Mouse (Mus musculus): Measurements from ENCODE around the gene Rps6kb2. TPM values are rescaled to one million over a fixed set of nuclear protein-coding genes. Genes with fewer than 3 reads are reported as not detected.

Rps6kb2 gene
- polyA plus RNA-seq, 1 experiment from 2014 or later: 63.3 TPM

DNA sequence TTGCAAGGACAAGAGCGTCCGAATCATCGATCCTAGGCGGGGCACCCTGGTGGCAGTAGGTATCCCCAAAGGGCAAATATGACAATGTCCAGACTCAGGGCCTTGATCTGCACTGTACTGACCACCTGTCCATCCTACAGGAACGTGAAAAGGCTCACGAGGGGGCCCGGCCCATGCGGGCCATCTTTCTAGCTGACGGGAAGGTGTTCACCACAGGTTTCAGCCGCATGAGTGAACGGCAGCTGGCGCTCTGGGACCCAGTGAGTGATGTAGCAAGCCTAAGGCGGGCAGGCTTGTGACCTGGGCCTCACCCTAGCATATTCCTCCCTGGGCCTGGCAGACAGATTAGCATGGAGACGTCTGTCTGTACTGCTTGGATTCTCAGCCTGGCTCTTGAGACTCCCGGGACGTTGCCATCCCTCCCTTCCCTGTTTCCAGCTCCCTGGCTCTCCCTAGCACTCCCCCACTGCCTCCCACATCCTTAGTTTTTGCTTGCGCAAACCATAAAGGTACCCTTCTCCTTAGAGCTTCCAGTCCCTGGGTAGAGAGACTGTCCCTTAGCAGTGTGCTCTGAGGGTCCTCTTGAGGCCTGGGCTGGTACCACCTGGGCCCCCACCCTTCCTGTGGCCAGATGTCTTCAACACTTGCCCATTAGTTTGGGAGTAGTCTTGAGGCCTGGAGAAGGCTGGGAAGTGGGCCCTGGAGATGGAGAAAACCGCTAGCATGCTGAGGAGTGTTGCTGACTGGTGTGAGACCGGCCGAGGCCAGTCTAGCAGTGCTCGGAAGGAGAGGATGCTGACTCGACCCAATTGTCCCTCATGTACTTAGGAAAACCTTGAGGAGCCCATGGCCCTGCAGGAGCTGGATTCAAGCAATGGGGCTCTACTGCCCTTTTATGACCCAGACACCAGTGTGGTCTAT, 12.3 kb downstream of the Rps6kb2 start:
- Histone ChIP-seq H3K4me1 (peaks cover 22% of the 10 kb centered on the region), H3K9me3 (no peaks in the 10 kb centered on the region), H3K27ac (replicated peaks) (no peak overlapping the region), H3K4me2 (replicated peaks) (no peak overlapping the region), H3K4me3 (no peak overlapping the region), H3K27me3 (no peaks in the 10 kb centered on the region), H3K9ac (replicated peaks) (no peak overlapping the region; the same call in 1 of the 2 replicates), H3K36me3 (peaks cover 30% of the 10 kb centered on the region)
- WGBS: 90% methylated on average over 22 of the region's 22 CpGs
- no peak for ATAC-seq (ENCODE audit: low FRiP score, low read depth)

DNA sequence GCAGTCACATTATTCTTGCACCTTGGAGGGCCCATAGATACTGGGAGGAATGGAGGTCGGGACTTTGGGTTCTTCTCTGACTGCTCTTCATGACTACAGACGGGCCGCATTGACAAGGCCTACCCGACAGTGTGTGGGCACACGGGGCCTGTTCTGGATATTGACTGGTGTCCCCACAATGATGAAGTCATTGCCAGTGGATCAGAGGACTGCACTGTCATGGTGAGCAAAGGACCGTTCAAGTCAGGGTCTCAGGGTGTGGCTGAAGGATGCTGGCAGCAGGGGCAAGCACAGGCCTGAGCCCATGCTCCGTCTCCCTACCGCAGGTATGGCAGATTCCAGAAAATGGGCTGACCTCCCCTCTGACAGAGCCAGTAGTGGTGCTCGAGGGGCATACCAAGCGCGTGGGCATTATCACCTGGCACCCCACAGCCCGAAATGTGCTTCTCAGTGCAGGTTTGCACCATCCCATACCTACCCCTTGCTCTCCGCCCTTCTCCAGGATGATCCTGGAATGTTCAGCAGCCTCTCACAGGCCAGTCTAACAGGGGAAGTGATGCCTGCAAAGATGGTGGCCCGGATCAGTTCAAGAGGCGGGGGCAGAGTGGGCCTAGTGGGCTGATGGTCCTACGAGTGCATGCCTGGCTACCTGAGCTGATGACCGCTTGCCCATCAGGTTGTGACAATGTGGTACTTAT, 13.2 kb downstream of the Rps6kb2 start:
- 93% methylated on average over 17 of the region's 17 CpGs for WGBS
- no peak overlapping the region for H3K4me3 ChIP-seq
- peaks cover 27% of the 10 kb centered on the region for H3K36me3 ChIP-seq
- no peak for ATAC-seq (ENCODE audit: low FRiP score, low read depth)
- no peaks in the 10 kb centered on the region for H3K27me3 ChIP-seq
- H3K27ac ChIP-seq (replicated peaks): no peak overlapping the region
- peak overlapping the region; percentile 86 for H3K9ac ChIP-seq (replicated peaks)
- H3K9me3 ChIP-seq: no peaks in the 10 kb centered on the region
- H3K4me2 ChIP-seq (replicated peaks): peak overlapping the region; percentile 86
- peaks cover 22% of the 10 kb centered on the region for H3K4me1 ChIP-seq

DNA sequence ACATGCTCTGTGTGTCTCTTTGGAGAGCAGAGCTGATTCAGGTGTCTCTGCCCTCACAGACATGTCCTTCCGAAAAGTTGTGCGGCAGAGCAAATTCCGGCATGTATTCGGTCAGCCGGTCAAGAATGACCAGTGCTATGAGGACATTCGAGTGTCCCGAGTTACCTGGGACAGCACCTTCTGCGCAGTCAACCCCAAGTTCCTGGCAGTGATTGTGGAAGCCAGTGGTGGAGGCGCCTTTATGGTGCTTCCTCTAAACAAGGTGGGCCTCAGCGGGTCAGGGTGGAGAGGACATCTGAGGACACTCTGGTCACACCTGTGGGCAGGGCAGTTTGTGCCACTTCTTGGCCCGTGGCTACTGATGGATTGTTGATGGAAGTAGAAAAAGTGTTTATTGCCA, 13.9 kb downstream of the Rps6kb2 start:
- WGBS: 91% methylated on average over 11 of the region's 11 CpGs
- no peak overlapping the region for H3K27ac ChIP-seq (replicated peaks)
- ATAC-seq (ENCODE audit: low FRiP score, low read depth): no peak

DNA sequence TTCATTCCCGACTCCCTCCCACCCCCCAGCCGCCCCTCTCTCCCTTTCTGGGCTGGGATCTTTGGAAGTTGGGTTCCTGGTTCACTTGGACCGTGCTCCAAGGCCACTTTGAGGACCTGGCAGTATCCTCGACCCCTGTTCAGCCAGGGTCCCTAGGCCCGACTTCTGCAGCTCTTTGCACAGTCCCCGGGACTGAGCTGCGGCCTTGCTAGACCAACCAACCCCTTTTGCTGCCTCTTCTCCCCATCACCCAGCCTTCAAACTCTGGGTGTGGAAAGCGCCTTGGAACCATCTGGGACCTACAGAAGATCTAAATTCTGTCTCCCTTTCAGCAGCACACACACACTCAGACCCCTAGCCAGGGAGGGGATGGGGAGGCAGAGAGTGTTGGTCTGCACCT, 14.3 kb downstream of the Rps6kb2 start:
- no peaks in the 10 kb centered on the region for H3K9me3 ChIP-seq
- 6% methylated on average over 7 of the region's 8 CpGs for whole genome bisulfite sequencing
- no peaks in the 10 kb centered on the region for H3K27me3 ChIP-seq
- H3K4me3 ChIP-seq: peak overlapping the region; percentile 85
- ATAC-seq (ENCODE audit: low FRiP score, low read depth): no peak; the same call in 1 of the 2 replicates
- H3K4me1 ChIP-seq: peaks cover 22% of the 10 kb centered on the region
- H3K9ac ChIP-seq (replicated peaks): peak overlapping the region; percentile 86
- H3K4me2 ChIP-seq (replicated peaks): peak overlapping the region; percentile 86
- peak overlapping the region; percentile 47; the same call in 1 of the 2 replicates for H3K27ac ChIP-seq (replicated peaks)
- H3K36me3 ChIP-seq: peaks cover 25% of the 10 kb centered on the region

More for the DNA sequence above, 13.9 kb downstream of the Rps6kb2 start:
- Histone ChIP-seq H3K4me1 (peaks cover 22% of the 10 kb centered on the region), H3K27me3 (no peaks in the 10 kb centered on the region), H3K9me3 (no peaks in the 10 kb centered on the region), H3K36me3 (peaks cover 27% of the 10 kb centered on the region), H3K9ac (replicated peaks) (peak overlapping the region; percentile 86), H3K4me2 (replicated peaks) (peak overlapping the region; percentile 86), H3K4me3 (peak overlapping the region; percentile 85)

DNA sequence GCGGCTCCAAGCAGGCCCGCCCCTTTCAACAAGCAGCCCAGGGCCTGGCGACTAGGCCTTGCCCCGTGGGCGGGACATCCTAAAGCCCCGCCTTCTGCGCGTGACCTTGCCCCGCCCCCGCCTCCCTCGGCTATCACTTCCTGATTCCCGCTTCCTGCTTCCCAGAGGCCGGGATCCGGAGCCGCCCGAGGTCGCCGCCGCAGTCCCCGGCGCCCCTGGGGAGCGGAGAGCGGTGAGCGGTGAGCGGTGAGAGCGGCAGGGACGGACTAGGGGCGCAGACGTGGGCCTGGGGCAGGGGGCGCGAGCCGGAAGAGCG, 14.7 kb downstream of the Rps6kb2 start, which contains the start of gene Coro1b:
Gene Coro1b, plus strand, starts transcription at position 129 of the 316 bp plus-strand sequence.
- Histone ChIP-seq H3K9ac (replicated peaks) (peak within 1 kb of the TSS; percentile 86), H3K4me2 (replicated peaks) (peak within 1 kb of the TSS; percentile 86), H3K4me1 (peaks cover 22% of the 10 kb centered on the region), H3K27ac (replicated peaks) (peak within 1 kb of the TSS; percentile 47), H3K36me3 (peaks cover 22% of the 10 kb centered on the region), H3K27me3 (no peaks in the 10 kb centered on the region), H3K9me3 (no peaks in the 10 kb centered on the region), H3K4me3 (peak within 1 kb of the TSS; percentile 85)
- ATAC-seq (ENCODE audit: low FRiP score, low read depth): peak; percentile 96
- under 1% methylated on average over 33 of the region's 33 CpGs for WGBS

DNA sequence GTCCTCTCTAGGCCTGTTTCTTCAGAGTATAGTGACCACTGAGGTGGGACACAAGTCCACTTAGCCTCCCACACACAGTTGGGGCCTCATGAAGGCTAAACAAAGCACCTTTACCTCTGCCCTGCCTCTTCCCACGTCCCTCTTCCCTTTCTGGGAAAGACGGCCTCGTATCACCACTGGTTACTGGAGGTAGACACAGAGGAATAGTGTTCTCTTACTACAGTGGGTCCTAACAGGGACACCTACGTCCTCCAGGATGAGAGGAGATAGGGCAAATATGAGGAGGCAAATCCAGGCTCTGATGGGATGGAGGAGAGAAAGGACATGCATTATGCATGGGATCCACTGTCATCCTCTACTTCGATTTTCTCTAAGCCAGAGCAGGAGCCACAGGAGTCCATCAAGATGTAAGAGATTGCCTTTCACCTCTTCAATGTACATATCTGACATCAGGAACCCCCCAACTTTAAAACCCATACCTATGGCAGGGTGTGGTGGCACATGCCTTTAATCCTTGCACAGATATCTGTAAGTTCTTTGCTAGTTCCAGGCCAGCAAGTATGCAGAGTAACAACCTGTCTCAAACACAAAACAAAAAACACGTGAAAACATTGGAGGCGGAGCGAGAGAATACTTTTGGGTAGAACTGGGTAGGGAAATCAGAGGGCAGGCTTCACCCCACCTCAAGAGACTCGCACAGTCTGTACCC, 15.2 kb downstream of the Rps6kb2 start:
- ATAC-seq (ENCODE audit: low FRiP score, low read depth): peak; percentile 38
- Histone ChIP-seq H3K4me2 (replicated peaks) (peak overlapping the region; percentile 86), H3K9me3 (no peaks in the 10 kb centered on the region), H3K27ac (replicated peaks) (peak overlapping the region; percentile 47), H3K36me3 (peaks cover 17% of the 10 kb centered on the region), H3K4me3 (peak overlapping the region; percentile 85), H3K27me3 (no peaks in the 10 kb centered on the region; the same call in 1 of the 2 replicates), H3K4me1 (peaks cover 22% of the 10 kb centered on the region), H3K9ac (replicated peaks) (peak overlapping the region; percentile 86)
- WGBS: 29% methylated on average over 9 of the region's 9 CpGs

DNA sequence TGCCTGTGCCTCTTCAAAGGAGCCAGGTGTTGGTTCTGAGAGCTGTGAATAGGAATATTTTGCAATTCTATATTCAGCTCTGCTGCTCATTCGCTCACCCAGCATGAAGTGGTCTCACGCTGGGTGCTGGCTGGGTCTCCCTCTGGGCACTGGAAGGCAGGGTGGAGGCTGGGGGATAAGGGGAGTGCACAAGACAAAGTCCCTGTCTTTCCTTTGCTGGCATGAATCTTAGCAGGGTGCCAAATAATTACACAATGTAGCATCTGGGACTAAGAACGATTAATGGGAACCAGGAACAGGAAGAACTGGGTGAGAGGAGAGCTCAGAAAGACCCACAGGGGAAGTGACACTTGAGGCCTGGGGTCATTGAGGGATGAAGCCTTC, 16.1 kb downstream of the Rps6kb2 start:
- H3K27ac ChIP-seq (replicated peaks): no peak overlapping the region
- H3K9me3 ChIP-seq: no peaks in the 10 kb centered on the region
- no peak overlapping the region for H3K4me2 ChIP-seq (replicated peaks)
- peaks cover 12% of the 10 kb centered on the region for H3K36me3 ChIP-seq
- peaks cover 22% of the 10 kb centered on the region for H3K4me1 ChIP-seq
- no peak overlapping the region for H3K9ac ChIP-seq (replicated peaks)
- no peaks in the 10 kb centered on the region; the same call in 1 of the 2 replicates for H3K27me3 ChIP-seq
- WGBS: 53% methylated on average over 3 of the region's 3 CpGs
- ATAC-seq (ENCODE audit: low FRiP score, low read depth): no peak
- no peak overlapping the region for H3K4me3 ChIP-seq

DNA sequence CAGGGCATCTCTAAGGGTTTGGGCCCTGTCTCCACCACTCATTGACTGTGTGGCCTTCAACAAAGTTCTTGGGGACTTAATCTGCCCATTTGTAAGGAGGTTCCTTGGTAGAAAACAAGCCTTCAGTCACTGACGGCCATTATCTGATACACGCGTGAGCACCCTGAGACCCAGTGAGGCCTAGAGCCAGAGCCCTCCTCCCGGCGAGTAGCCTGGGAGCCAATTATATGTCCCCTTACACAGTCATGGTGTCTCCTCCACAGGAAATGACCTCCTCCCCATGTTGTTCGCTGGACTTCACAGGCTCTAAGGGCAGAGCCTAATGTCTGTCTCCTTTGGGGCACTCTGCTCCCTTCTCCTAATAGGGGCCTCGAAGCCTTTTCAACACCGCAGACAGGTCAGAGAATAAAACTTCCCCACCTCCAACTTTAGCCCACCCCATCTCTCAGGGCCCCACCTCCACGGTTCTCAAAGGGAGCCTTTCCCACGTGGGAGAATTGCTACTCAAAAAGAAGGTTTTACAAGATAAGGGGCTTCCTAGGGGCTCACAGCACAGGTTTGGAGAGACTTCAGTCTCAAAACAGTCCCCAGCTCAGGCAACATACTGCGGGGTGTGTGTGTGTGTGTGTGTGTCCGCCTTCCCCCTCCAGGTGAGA, 16.7 kb downstream of the Rps6kb2 start:
- 61% methylated on average over 12 of the region's 12 CpGs for WGBS
- Histone ChIP-seq H3K9ac (replicated peaks) (no peak overlapping the region), H3K4me1 (peaks cover 22% of the 10 kb centered on the region), H3K27ac (replicated peaks) (no peak overlapping the region), H3K4me3 (no peak overlapping the region), H3K4me2 (replicated peaks) (no peak overlapping the region), H3K36me3 (peaks cover 12% of the 10 kb centered on the region), H3K27me3 (no peaks in the 10 kb centered on the region; the same call in 1 of the 2 replicates), H3K9me3 (no peaks in the 10 kb centered on the region)
- ATAC-seq (ENCODE audit: low FRiP score, low read depth): no peak

DNA sequence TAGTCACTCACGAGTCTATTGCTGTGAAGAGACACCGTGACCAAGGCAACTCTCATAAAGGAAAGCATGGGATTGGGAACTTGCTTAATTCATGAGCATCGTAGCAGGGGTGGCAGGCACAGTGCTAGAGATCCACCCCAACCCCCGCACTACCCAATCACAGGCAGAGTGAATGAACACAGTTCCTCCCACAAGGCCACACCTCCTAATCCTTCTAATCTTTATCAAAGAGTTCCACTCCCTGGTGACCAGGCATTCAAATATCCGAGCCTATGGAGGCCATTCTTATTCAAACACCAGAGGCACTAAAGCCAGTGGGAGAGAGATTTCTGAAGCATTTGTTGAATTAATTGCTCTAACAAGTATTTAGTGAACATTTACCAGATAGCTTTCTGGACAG, 17.2 kb downstream of the Rps6kb2 start:
- peaks cover 22% of the 10 kb centered on the region for H3K4me1 ChIP-seq
- no peak overlapping the region for H3K27ac ChIP-seq (replicated peaks)
- H3K4me3 ChIP-seq: no peak overlapping the region
- H3K27me3 ChIP-seq: no peaks in the 10 kb centered on the region; the same call in 1 of the 2 replicates
- no peak for ATAC-seq (ENCODE audit: low FRiP score, low read depth)
- H3K9ac ChIP-seq (replicated peaks): no peak overlapping the region
- H3K9me3 ChIP-seq: no peaks in the 10 kb centered on the region
- H3K4me2 ChIP-seq (replicated peaks): no peak overlapping the region
- H3K36me3 ChIP-seq: peaks cover 7% of the 10 kb centered on the region
- 81% methylated on average over 5 of the region's 5 CpGs for WGBS

DNA sequence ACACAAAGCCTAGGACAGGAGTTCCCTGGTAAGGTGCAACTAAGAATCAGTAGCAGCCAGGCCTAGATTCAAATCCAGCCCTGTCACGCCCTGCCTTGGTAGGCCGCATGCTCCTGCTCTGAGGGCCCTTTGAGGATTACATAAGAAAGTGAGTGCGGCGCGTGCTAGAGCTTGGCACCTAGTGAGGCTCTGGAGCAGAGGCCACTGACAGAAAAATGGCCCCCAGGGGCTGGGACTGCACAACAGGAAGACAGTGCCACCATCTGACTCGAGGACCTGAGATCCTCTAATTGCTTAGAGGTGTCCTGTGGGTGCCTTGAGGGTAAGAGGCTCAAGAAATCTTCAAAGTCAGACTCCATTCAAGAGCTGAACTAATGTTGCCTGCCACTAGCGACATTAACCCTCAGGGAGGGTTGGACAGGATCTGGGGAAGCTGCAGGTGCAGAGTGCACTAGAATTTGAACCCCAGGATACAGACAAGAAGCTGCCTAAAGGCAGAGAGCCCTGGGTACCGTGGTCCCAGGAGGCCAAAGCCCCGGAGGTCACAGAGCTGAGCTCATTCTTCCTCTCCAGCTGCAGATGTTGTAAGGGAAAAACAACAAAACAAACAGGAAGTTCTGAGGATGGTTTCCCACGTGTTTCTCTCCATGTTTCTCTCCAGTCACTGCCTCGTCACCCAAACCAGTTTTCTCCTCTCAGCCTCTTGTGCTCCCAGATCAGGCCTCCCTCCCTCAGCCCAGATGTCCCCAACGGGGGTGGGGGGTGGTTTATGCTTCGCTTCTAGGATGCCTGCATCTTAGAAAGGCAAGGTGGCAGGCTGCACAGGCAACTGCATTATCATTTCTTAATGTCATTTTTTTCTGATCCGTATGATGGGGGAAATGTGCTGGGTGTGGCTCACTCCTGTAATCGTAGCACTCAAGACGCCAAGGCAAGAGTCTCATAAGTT, 18.3 kb downstream of the Rps6kb2 start:
- no peaks in the 10 kb centered on the region for H3K36me3 ChIP-seq
- H3K4me2 ChIP-seq (replicated peaks): no peak overlapping the region
- no peaks in the 10 kb centered on the region; the same call in 1 of the 2 replicates for H3K27me3 ChIP-seq
- H3K4me1 ChIP-seq: peaks cover 18% of the 10 kb centered on the region
- no peak overlapping the region for H3K9ac ChIP-seq (replicated peaks)
- 85% methylated on average over 16 of the region's 16 CpGs for WGBS
- H3K27ac ChIP-seq (replicated peaks): no peak overlapping the region
- H3K9me3 ChIP-seq: no peaks in the 10 kb centered on the region
- H3K4me3 ChIP-seq: no peak overlapping the region
- ATAC-seq (ENCODE audit: low FRiP score, low read depth): no peak

All from midbrain, embryonic 12.5 days (tissue).